Mouse (Mus musculus) ES-E14 (cell line): Measurements from ENCODE around the gene Fkbpl.

Source experiments
- HCFC1 ChIP-seq: IDR thresholded peaks from 2 replicates; pipeline ENCODE4 v1.6.1; 2012; ENCODE audit warnings: low read length, inconsistent platforms, borderline replicate concordance; ENCODE audit not compliant: insufficient read depth
- ZC3H11A ChIP-seq: IDR thresholded peaks from 2 replicates; pipeline ENCODE4 v1.6.1; 2012; ENCODE audit warnings: low read depth, mild to moderate bottlenecking, inconsistent platforms, low read length, borderline replicate concordance
- ZNF384 ChIP-seq: IDR thresholded peaks from 2 replicates; pipeline ENCODE4 v1.6.1; 2012; ENCODE audit warnings: low read depth, low read length, inconsistent platforms

DNA sequence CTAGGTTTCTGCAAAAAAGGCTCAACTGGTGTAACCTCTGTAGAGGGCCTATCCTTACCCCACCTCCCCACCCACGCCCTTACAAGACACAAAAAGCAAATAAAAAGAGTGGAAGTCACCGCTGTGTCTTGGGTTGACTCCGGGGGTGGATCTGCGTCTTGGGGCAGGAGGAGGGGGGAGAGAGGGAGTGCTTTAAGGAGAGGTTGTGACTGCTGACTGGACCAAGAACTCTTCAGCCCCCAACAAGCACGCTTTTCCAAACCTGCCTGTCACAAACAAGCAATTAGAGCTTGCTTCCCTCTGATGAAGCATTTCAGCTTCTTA, 16.0 kb upstream of the Fkbpl start:
- TF ChIP-seq ZNF384, result no peak
- no peak for TF ChIP-seq HCFC1
- no peak for TF ChIP-seq ZC3H11A
